Mouse (Mus musculus) spleen, adult 2 months (tissue): ENCODE results near the gene Tmem223. TPM values are rescaled to one million over a fixed set of nuclear protein-coding genes. Genes with fewer than 3 reads are reported as not detected.

Experiments used
- DNase-seq, 2 experiments: peaks; one replicate each; pipeline versions ENCODE4 v3.0.0 to v3.0.0-alpha.2; 2012 to 2021; ENCODE audit warnings: low spot score in 2 of 2, low read depth in 1 of 2
- H3K27ac ChIP-seq: fragments of 200-500 bp; 2 replicates; pipeline ENCODE4 v1.5.1; 2012; ENCODE audit warnings: low read length, inconsistent platforms; ENCODE audit not compliant: insufficient read depth
- H3K27me3 ChIP-seq: fragments of 200-500 bp; 2 replicates; pipeline ENCODE4 v1.6.1; 2012; ENCODE audit warnings: mild to moderate bottlenecking, moderate library complexity, low read length, inconsistent platforms; ENCODE audit not compliant: control insufficient read depth, insufficient read depth
- H3K36me3 ChIP-seq: fragments of 200-500 bp; 2 replicates; pipeline ENCODE4 v1.6.1; 2012; ENCODE audit warnings: mild to moderate bottlenecking, low read length, inconsistent platforms; ENCODE audit not compliant: control insufficient read depth, insufficient read depth
- H3K4me1 ChIP-seq: fragments of 200-500 bp; 2 replicates; pipeline ENCODE4 v1.6.1; 2011; ENCODE audit warnings: inconsistent platforms; ENCODE audit not compliant: control insufficient read depth, insufficient read depth, insufficient read length
- H3K4me3 ChIP-seq: fragments of 200-500 bp; 2 replicates; pipeline ENCODE4 v1.5.1; 2011; ENCODE audit warnings: mild to moderate bottlenecking, inconsistent platforms; ENCODE audit not compliant: insufficient read depth, insufficient read length; ENCODE audit errors: extremely low read depth
- CTCF ChIP-seq: fragments of 200-500 bp; IDR thresholded peaks from 2 replicates; pipeline ENCODE4 v1.5.1; 2011; ENCODE audit warnings: mild to moderate bottlenecking, inconsistent platforms; ENCODE audit not compliant: insufficient read depth, insufficient read length, insufficient replicate concordance; ENCODE audit errors: extremely low read depth
- POLR2A ChIP-seq: fragments of 200-500 bp; IDR thresholded peaks from 2 replicates; pipeline ENCODE4 v1.6.1; 2011; ENCODE audit warnings: low read depth, low read length, inconsistent platforms
- WGBS: fragments of 180-500 bp; shearing (Covaris S2); methylation state at CpG from one replicate; pipeline ENCODE4 v1.1.7; 2018; 5-methylcytosine and 5-hydroxymethylcytosine counted together
- polyA plus RNA-seq: library from polyadenylated mRNA; depleted of rRNA; stranded (reverse); fragments of >200 nt; gene quantifications from 2 replicates; pipeline ENCODE4 v1.2.3, GENCODE M21; 2012

Tmem223 gene
- polyA plus RNA-seq, 1 experiment, result 86.1 TPM

DNA sequence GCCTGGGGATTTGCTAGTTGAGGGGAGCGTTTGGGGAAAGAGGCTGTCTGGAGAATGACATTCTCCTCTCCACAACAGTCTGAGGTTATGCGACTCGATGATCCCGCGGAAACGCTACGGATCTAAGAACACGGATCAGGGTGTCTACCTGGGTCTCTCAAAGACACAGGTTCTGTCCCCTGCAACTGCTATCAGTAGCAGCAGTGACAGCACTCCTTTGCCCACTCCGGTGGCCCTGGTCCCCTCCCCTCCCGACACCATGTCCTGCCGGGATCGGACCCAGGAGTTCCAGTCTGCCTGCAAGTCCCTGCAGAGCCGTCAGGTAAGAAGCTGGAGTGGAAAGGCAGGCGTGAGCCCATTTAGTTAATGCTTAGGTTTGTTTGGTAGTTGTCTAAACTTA is 28.6 kb upstream of the Tmem223 start:
- peak overlapping the region; percentile 86 for H3K27ac ChIP-seq
- H3K27me3 ChIP-seq, result no peaks in the 10 kb centered on the region
- TF ChIP-seq CTCF (no peak), POLR2A (no peak)
- 5% methylated on average over 14 of the region's 14 CpGs for WGBS
- H3K36me3 ChIP-seq, result peaks cover 30% of the 10 kb centered on the region
- DNase-seq, result no peak
- peaks cover 4% of the 10 kb centered on the region; the same call in 1 of the 2 replicates for H3K4me1 ChIP-seq
- H3K4me3 ChIP-seq, result peak overlapping the region; percentile 96

DNA sequence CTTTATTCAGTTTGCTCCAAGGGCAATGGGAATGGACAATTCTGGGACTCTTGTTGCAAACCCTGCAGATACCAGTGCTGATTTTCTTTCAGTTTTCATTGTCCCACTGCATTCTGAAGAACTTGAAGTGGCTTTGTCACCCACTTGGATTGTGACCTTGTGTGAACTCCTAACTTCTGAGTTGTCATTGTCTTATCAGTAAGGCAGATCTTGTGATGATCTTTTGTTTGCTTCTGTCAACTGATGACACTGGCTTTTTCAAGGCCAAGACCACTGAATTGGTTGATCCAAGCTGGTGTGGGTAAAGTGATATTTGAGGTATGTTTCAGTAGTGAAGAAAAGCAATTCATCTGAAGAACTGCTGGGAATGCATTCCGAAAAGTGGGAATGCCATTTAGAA is 25.4 kb upstream of the Tmem223 start:
- TF ChIP-seq POLR2A (no peak), CTCF (no peak)
- H3K27me3 ChIP-seq, result no peaks in the 10 kb centered on the region
- no peak overlapping the region for H3K4me3 ChIP-seq
- 93% methylated on average over 1 of the region's 1 CpGs for WGBS
- DNase-seq, result no peak
- peaks cover 40% of the 10 kb centered on the region for H3K36me3 ChIP-seq
- peaks cover 4% of the 10 kb centered on the region; the same call in 1 of the 2 replicates for H3K4me1 ChIP-seq
- no peak overlapping the region for H3K27ac ChIP-seq

DNA sequence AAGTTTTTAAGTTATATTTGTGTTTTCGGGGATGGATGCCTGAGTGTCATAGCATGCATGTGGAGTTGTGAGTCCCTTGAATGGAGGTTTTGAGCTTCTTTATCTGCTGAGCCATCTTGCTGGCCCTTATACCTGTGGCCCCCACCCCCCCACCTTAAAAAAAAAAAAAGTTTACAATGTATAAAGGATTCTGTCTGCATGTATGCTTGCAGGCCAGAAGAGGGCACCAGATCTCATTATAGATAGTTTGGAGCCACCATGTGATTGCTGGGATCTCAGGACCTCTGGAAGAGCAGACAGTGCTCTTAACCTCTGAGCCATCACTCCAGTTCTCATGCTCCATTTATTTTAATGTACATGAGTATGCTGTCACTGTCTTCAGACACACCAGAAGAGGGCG is 23.4 kb upstream of the Tmem223 start:
- DNase-seq, result no peak
- Histone ChIP-seq H3K36me3 (peaks cover 47% of the 10 kb centered on the region), H3K4me3 (no peak overlapping the region), H3K27me3 (no peaks in the 10 kb centered on the region), H3K4me1 (0 out of 2 replicates have a peak, but pooled peaks cover under 1% of the 10 kb centered on the region), H3K27ac (no peak overlapping the region)
- WGBS, result 84% methylated on average over 2 of the region's 2 CpGs
- no peak for TF ChIP-seq POLR2A
- no peak for TF ChIP-seq CTCF

DNA sequence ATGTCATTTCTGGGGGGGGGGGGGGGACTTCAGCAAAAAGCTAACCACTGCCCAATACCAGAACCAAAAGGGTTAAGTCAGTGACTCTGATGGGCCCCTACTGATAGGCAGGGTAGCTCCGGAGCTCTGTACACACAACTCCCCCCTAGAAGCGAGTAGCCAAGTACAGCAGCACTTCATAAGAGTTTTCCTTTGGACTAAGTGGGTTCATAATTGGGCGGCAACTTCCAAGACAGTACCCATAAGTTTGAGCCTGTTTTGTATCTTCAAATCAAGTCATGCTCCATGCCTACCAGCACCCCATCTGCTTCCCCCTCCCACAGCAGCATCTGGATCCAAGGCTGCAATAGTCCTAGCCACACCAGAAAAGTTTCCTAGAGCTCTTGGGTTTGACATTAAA is 15.1 kb upstream of the Tmem223 start:
- Histone ChIP-seq H3K4me1 (peaks cover 12% of the 10 kb centered on the region; the same call in 1 of the 2 replicates), H3K27me3 (no peaks in the 10 kb centered on the region), H3K36me3 (peaks cover 10% of the 10 kb centered on the region), H3K4me3 (no peak overlapping the region), H3K27ac (no peak overlapping the region)
- TF ChIP-seq CTCF (no peak), POLR2A (no peak)
- WGBS, result 75% methylated on average over 3 of the region's 3 CpGs
- no peak for DNase-seq

DNA sequence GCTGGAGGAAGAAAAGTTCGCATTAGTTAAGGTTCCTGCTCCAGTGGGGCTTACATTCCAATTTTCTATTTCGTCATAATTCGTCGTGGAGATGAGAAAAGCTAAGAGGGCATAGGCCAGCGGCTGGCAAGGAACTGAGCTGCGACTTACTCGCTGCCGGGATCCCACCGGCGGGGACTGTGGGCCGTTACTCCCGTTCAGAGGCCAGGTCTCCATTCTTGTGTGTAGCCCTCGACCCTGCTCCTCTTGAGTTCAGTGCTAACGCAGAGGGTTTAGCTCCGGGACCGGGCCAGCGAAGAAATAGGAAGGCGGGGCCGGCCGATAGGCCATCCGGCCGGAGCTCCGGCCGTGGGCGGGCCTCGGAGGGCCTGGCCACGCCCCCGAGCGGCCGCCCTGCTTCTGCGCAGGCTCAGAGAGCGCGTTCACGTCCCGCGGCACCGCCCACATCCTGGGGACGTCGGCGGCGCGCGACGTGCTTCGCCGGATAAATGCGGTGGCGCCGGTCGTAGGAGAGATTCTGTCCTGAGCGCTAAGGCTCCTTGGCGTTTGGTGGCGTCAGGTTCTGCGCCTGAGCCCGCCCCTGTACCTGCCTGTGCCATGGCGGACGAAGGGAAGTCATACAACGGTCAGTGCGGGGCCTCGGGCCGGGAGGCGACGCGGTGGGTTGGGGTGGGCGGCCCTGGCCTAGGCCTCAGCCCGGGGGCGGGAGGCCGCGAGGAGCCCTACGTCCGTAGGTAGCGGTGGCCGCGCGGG is 14.0 kb upstream of the Tmem223 start, which contains the start of gene Nxf1:
Gene Nxf1, plus strand, starts transcription at position 439 of the 753 bp plus-strand sequence.
- Histone ChIP-seq H3K4me1 (peaks cover 12% of the 10 kb centered on the region; the same call in 1 of the 2 replicates), H3K27me3 (no peaks in the 10 kb centered on the region), H3K36me3 (peaks cover 4% of the 10 kb centered on the region), H3K4me3 (peak within 1 kb of the TSS; percentile 91), H3K27ac (peak within 1 kb of the TSS; percentile 92)
- TF ChIP-seq CTCF, result no peak
- peak; percentile 95 for TF ChIP-seq POLR2A
- peak; percentile 83 to 91 for DNase-seq
- WGBS, result under 1% methylated on average over 75 of the region's 75 CpGs

DNA sequence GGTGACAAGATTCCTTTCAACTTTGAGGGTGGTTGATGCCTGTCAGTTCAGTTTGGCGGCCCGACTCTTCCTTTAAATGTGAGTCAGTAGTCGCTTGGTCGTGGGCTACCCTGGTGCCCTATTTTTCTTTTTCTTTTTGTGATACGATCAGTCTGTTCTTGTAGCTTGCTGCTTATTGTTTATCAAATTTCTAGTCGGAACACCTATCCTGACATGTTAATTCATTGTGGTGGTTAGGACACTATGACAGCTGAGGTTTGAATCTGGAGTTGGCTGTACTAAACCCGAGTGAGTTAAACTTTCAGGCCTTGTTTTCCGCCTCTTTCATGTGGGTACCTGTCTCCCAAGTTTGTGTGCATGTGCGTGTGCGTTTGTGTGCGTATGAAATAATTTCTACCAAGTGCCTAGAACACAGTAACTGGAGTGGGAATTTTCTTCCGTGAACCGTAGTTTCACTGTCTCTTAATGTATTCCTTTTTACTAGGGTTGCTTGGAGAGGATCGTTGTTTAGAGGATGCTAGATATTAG is 13.3 kb upstream of the Tmem223 start:
- DNase-seq, result no peak
- peaks cover 9% of the 10 kb centered on the region for H3K36me3 ChIP-seq

More for the DNA sequence above, 13.3 kb upstream of the Tmem223 start:
- 2% methylated on average over 14 of the region's 14 CpGs for WGBS
- Histone ChIP-seq H3K27me3 (no peaks in the 10 kb centered on the region), H3K4me3 (peak overlapping the region; percentile 91), H3K27ac (peak overlapping the region; percentile 92), H3K4me1 (peaks cover 12% of the 10 kb centered on the region; the same call in 1 of the 2 replicates)
- TF ChIP-seq CTCF, result no peak
- no peak for TF ChIP-seq POLR2A
